Mouse (Mus musculus): ENCODE data around the gene Meis3. TPM values are rescaled to one million over a fixed set of nuclear protein-coding genes. Genes with fewer than 3 reads are reported as not detected.

Meis3 gene
- polyA plus RNA-seq, 1 experiment = 23.8 TPM

- Histone ChIP-seq H3K4me1 (ENCODE audit: control insufficient read depth, insufficient read depth, low read length) (no peaks in the 10 kb centered on the region), H3K27ac (ENCODE audit: insufficient read depth, low read length) (no peak overlapping the region), H3K4me3 (ENCODE audit: insufficient read depth, low read length) (no peak overlapping the region)
- TF ChIP-seq POLR2A (IDR thresholded peaks at IDR 0.05; ENCODE audit: low read depth, low read length) (no peak), CTCF (IDR thresholded peaks at IDR 0.05; ENCODE audit: borderline replicate concordance, insufficient read depth, low read length) (no peak)
These were observed 16.2 kb upstream of the Meis3 start for GRCm38 (mm10) chr7:16158735-16159134.

GRCm38 (mm10) chr7:16160702-16161101 is 14.2 kb upstream of the Meis3 start:
- no peak overlapping the region for H3K4me3 ChIP-seq (ENCODE audit: insufficient read depth, low read length)
- H3K27ac ChIP-seq (ENCODE audit: insufficient read depth, low read length) = no peak overlapping the region
- no peaks in the 10 kb centered on the region for H3K4me1 ChIP-seq (ENCODE audit: control insufficient read depth, insufficient read depth, low read length)
- no peak for TF ChIP-seq CTCF (IDR thresholded peaks at IDR 0.05; ENCODE audit: borderline replicate concordance, insufficient read depth, low read length)
- no peak for TF ChIP-seq POLR2A (IDR thresholded peaks at IDR 0.05; ENCODE audit: low read depth, low read length)

DNA sequence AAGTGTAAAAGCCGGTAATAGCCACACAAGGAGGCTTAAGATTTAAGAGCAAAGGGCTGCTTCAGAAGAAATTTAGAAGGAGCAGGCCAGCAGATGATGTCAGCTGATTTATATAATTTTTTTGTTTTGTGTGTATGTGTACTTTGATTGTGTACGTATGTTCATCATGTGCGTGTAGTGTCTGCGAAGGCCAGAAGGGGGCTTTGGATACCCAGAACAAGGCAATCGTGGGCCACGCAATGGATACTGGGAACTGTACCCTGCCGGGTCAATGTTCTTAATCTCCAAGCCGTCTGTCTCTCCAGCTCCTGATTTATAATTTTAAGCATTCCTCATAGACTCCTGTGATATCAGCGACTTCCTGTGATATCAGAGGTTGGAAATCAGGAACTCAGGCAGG is 13.6 kb upstream of the Meis3 start:
- TF ChIP-seq POLR2A (IDR thresholded peaks at IDR 0.05; ENCODE audit: low read depth, low read length) (no peak), CTCF (IDR thresholded peaks at IDR 0.05; ENCODE audit: borderline replicate concordance, insufficient read depth, low read length) (no peak)
- Histone ChIP-seq H3K4me1 (ENCODE audit: control insufficient read depth, insufficient read depth, low read length) (no peaks in the 10 kb centered on the region), H3K4me3 (ENCODE audit: insufficient read depth, low read length) (no peak overlapping the region), H3K27ac (ENCODE audit: insufficient read depth, low read length) (no peak overlapping the region)

DNA sequence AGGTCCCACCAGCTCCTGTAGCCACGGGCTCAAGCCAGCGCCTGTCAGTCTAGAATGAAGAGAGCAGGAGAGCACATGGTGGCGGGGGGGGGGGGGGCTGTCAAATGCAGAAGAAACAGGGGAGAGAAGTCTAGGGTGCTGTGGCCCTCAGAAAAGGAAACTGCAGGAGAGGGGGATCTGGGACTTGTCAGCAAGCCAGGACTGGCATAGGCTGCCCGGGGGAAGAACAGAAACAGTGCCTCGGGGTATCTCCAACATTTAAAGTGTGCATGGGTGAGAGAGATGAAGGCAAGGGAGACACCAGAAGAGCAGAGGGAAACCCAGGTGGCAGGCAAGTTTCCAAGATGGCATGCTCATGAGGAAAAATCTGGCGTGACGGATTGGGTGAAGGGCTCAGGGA is 12.9 kb upstream of the Meis3 start:
- TF ChIP-seq POLR2A (IDR thresholded peaks at IDR 0.05; ENCODE audit: low read depth, low read length) (no peak), CTCF (IDR thresholded peaks at IDR 0.05; ENCODE audit: borderline replicate concordance, insufficient read depth, low read length) (no peak)
- H3K4me3 ChIP-seq (ENCODE audit: insufficient read depth, low read length) = no peak overlapping the region
- H3K4me1 ChIP-seq (ENCODE audit: control insufficient read depth, insufficient read depth, low read length) = no peaks in the 10 kb centered on the region
- H3K27ac ChIP-seq (ENCODE audit: insufficient read depth, low read length) = no peak overlapping the region

- no peak overlapping the region for H3K4me3 ChIP-seq (ENCODE audit: insufficient read depth, low read length)
- TF ChIP-seq CTCF (IDR thresholded peaks at IDR 0.05; ENCODE audit: borderline replicate concordance, insufficient read depth, low read length) (no peak), POLR2A (IDR thresholded peaks at IDR 0.05; ENCODE audit: low read depth, low read length) (no peak)
- H3K4me1 ChIP-seq (ENCODE audit: control insufficient read depth, insufficient read depth, low read length) = 0 out of 2 replicates have a peak, but pooled peaks cover 5% of the 10 kb centered on the region
- no peak overlapping the region for H3K27ac ChIP-seq (ENCODE audit: insufficient read depth, low read length)
These were observed 2.7 kb upstream of the Meis3 start for GRCm38 (mm10) chr7:16172141-16172581.

GRCm38 (mm10) chr7:16172586-16173140 is 2.2 kb upstream of the Meis3 start:
- TF ChIP-seq CTCF (IDR thresholded peaks at IDR 0.05; ENCODE audit: borderline replicate concordance, insufficient read depth, low read length) (no peak), POLR2A (IDR thresholded peaks at IDR 0.05; ENCODE audit: low read depth, low read length) (no peak)
- Histone ChIP-seq H3K4me3 (ENCODE audit: insufficient read depth, low read length) (no peak overlapping the region), H3K4me1 (ENCODE audit: control insufficient read depth, insufficient read depth, low read length) (0 out of 2 replicates have a peak, but pooled peaks cover 5% of the 10 kb centered on the region), H3K27ac (ENCODE audit: insufficient read depth, low read length) (no peak overlapping the region)

DNA sequence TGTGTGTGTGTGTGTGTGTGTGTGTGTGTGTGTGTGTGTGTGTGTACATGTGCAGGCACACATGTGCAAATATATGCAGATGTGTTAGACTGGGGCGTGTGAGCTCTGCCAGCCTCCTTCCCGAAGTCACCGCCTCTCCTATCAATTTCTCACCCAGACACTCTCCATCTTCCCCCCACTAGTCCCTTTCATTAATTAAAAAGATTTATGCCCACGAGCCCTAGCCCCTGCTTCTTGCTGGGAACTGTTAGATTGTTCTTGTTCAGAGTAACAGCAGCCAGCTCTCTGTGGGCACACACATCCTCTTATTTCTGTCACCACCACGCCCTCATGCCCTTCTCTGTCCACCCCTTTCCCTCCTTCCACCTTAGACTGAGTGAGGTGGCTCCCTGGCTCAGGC is 1.7 kb upstream of the Meis3 start:
- Histone ChIP-seq H3K4me3 (ENCODE audit: insufficient read depth, low read length) (no peak overlapping the region), H3K27ac (ENCODE audit: insufficient read depth, low read length) (no peak overlapping the region), H3K4me1 (ENCODE audit: control insufficient read depth, insufficient read depth, low read length) (0 out of 2 replicates have a peak, but pooled peaks cover 5% of the 10 kb centered on the region)
- TF ChIP-seq CTCF (IDR thresholded peaks at IDR 0.05; ENCODE audit: borderline replicate concordance, insufficient read depth, low read length) (no peak), POLR2A (IDR thresholded peaks at IDR 0.05; ENCODE audit: low read depth, low read length) (no peak)

DNA sequence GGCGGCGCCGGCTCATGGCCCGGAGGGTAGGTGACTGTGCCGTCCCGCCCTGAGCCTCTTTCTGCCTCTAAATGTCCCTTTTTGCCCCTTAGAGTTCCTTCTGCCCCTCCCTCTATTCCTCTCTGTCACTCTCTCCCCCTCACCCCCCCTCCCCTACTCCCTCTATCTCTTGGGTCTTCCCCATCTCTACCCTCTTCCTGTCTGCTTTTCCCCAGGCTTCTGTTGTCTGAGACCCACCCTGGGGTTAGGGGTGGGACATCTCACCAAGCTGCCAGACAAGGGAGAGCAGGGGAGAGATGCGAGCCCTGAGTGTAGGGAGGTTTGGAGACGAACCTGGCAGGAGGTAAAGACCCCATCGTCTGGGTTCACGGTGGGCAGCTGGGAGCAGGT is 647 bp downstream of the Meis3 start:
- no peak for TF ChIP-seq CTCF (IDR thresholded peaks at IDR 0.05; ENCODE audit: borderline replicate concordance, insufficient read depth, low read length)
- TF ChIP-seq POLR2A (IDR thresholded peaks at IDR 0.05; ENCODE audit: low read depth, low read length) = no peak
- Histone ChIP-seq H3K27ac (ENCODE audit: insufficient read depth, low read length) (no peak overlapping the region), H3K4me3 (ENCODE audit: insufficient read depth, low read length) (peak overlapping the region; percentile 41), H3K4me1 (ENCODE audit: control insufficient read depth, insufficient read depth, low read length) (0 out of 2 replicates have a peak, but pooled peaks cover 5% of the 10 kb centered on the region)

- TF ChIP-seq CTCF (IDR thresholded peaks at IDR 0.05; ENCODE audit: borderline replicate concordance, insufficient read depth, low read length) = no peak
- no peak for TF ChIP-seq POLR2A (IDR thresholded peaks at IDR 0.05; ENCODE audit: low read depth, low read length)
- H3K27ac ChIP-seq (ENCODE audit: insufficient read depth, low read length) = no peak overlapping the region
- 0 out of 2 replicates have a peak, but pooled peaks cover 5% of the 10 kb centered on the region for H3K4me1 ChIP-seq (ENCODE audit: control insufficient read depth, insufficient read depth, low read length)
- no peak overlapping the region for H3K4me3 ChIP-seq (ENCODE audit: insufficient read depth, low read length)
These were observed 3.2 kb downstream of the Meis3 start for GRCm38 (mm10) chr7:16178114-16178513.

DNA sequence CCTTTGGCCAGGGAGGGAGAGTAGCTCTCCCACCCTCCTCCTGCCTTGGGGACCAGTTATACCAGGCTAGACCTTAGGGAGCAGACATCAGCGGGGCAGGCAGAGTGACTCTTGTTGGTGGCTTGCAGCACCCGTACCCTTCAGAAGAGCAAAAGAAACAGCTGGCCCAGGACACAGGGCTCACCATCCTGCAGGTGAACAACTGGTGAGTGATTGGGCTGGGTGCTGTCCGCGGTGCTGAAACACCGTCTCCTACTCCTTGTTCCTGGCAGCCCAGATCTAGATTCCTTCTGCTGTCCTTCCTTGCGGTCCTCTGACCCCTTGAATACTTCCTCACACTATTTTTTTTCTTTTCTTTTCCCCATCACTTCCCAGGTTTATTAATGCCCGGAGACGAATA is 8.8 kb downstream of the Meis3 start:
- H3K4me1 ChIP-seq (ENCODE audit: control insufficient read depth, insufficient read depth, low read length) = no peaks in the 10 kb centered on the region
- TF ChIP-seq POLR2A (IDR thresholded peaks at IDR 0.05; ENCODE audit: low read depth, low read length) = no peak
- no peak for TF ChIP-seq CTCF (IDR thresholded peaks at IDR 0.05; ENCODE audit: borderline replicate concordance, insufficient read depth, low read length)
- H3K27ac ChIP-seq (ENCODE audit: insufficient read depth, low read length) = no peak overlapping the region
- no peak overlapping the region for H3K4me3 ChIP-seq (ENCODE audit: insufficient read depth, low read length)

Data from embryonic fibroblast, embryonic 13.5 days (primary cell).